Comparison of ENCODE assay signal across 9 mouse cellular contexts in genomic region chr6:137649528-137649927, GRCm38 (mm10). TPM values are rescaled to one million over a fixed set of nuclear protein-coding genes. Genes with fewer than 3 reads are reported as not detected.
A peak's percentile ranks its signal among the peaks of the same experiment; 100 is the strongest.
DNase-seq lines count a peak whose midpoint lies in the region; ATAC-seq and TF ChIP-seq lines count a peak whose summit lies in the region.
"Had no signal": no experiment of that assay in that cellular context is flagged by ENCODE, and none has a peak within 500 bp of the region (broad histone marks: within the 10 kb centered on the region; RNA-seq: fewer than 3 reads in every experiment).

No protein-coding gene starts in this region.

- intact Hi-C loops in heart, postnatal 36 days (cut with DNase I): loop anchor here (1.0 to 2.0 kb wide), 3 partner anchors 73 to 194 kb away; no protein-coding TSS in a partner anchor
- intact Hi-C loops in gastrocnemius, postnatal 36 days (cut with DNase I): no loop called here

- H3K4me2 ChIP-seq in heart, embryonic 14.5 days (ENCODE audit: low read length): peak overlapping the region; percentile 95
- peak overlapping the region; percentile 94 for H3K4me2 ChIP-seq in heart, postnatal 0 days (ENCODE audit: low read depth, low read length)

- TF ChIP-seq EP300 in heart, postnatal 0 days (IDR thresholded peaks at IDR 0.05; ENCODE audit: low read depth): no peak

- no peak overlapping the region for H3K27ac ChIP-seq in heart, embryonic 14.5 days (replicated peaks in 1 of 2; ENCODE audit: control insufficient read depth in 1 of 2, insufficient read depth in 1 of 2, low read depth in 2 of 2, low read length in 2 of 2)
- H3K27ac ChIP-seq in brown adipose tissue, adult 24 weeks (replicated peaks; ENCODE audit: low read depth, low read length): no peak overlapping the region
- no peak overlapping the region for H3K27ac ChIP-seq in heart, postnatal 0 days (ENCODE audit: low read depth)
- H3K27ac ChIP-seq in midbrain, embryonic 10.5 days (replicated peaks): peak overlapping the region; percentile 80

- H3K4me3 ChIP-seq in heart, embryonic 14.5 days (ENCODE audit: control insufficient read depth in 1 of 2, insufficient read depth in 1 of 2, low read depth in 1 of 2, low read length in 2 of 2): peak overlapping the region; percentile 86 to 87
- peak overlapping the region; percentile 76 for H3K4me3 ChIP-seq in brown adipose tissue, adult 24 weeks (ENCODE audit: insufficient read depth, low read depth, low read length)
- peak overlapping the region; percentile 97 for H3K4me3 ChIP-seq in heart, postnatal 0 days (ENCODE audit: low read depth, low read length)
- H3K4me3 ChIP-seq in midbrain, embryonic 10.5 days: peak overlapping the region; percentile 80

- 0 out of 2 replicates have a peak, but pooled peaks cover 3% of the 10 kb centered on the region for H3K9me3 ChIP-seq in heart, embryonic 14.5 days (ENCODE audit: control insufficient read depth, low read length)
- H3K9me3 ChIP-seq in heart, postnatal 0 days (replicated peaks; ENCODE audit: control insufficient read depth, low read length): peaks cover 4% of the 10 kb centered on the region; the same call in 1 of the 2 replicates
- no peaks in the 10 kb centered on the region for H3K9me3 ChIP-seq in midbrain, embryonic 10.5 days (replicated peaks)

- DNase-seq in heart, postnatal 36 days: no peak
- no peak for DNase-seq in heart, postnatal 0 days (ENCODE audit: low spot score)
- DNase-seq in midbrain, embryonic 10.5 days (ENCODE audit: low spot score): no peak
- DNase-seq in adrenal gland, postnatal 14 days: no peak
- DNase-seq in gastrocnemius, postnatal 36 days: no peak
- DNase-seq in adrenal gland, adult 18-20 months (ENCODE audit: low spot score in 2 of 2): no peak

- no peak for TF ChIP-seq CTCF in heart, postnatal 0 days (IDR thresholded peaks at IDR 0.05; ENCODE audit: low read depth)

- peaks cover 0 to 8% of the 10 kb centered on the region in 2 experiments; a peak in 1 of 4 replicates for H3K4me1 ChIP-seq in heart, embryonic 14.5 days (ENCODE audit: control insufficient read depth in 2 of 2, insufficient read depth in 2 of 2, low read length in 2 of 2)
- H3K4me1 ChIP-seq in brown adipose tissue, adult 24 weeks (ENCODE audit: control insufficient read depth, insufficient read depth, insufficient read length, low read length): no peaks in the 10 kb centered on the region
- H3K4me1 ChIP-seq in heart, postnatal 0 days (ENCODE audit: control insufficient read depth, insufficient read depth): no peaks in the 10 kb centered on the region
- H3K4me1 ChIP-seq in midbrain, embryonic 10.5 days: peaks cover 25% of the 10 kb centered on the region

- peak overlapping the region; percentile 88 for H3K9ac ChIP-seq in heart, embryonic 14.5 days (ENCODE audit: low read length)
- no peak overlapping the region for H3K9ac ChIP-seq in heart, postnatal 0 days (replicated peaks; ENCODE audit: low read depth, low read length)

- H3K36me3 ChIP-seq in heart, embryonic 14.5 days (ENCODE audit: control insufficient read depth, insufficient read depth, low read length): no peaks in the 10 kb centered on the region
- no peaks in the 10 kb centered on the region for H3K36me3 ChIP-seq in heart, postnatal 0 days (replicated peaks; ENCODE audit: control insufficient read depth, insufficient read depth, low read length)
- H3K36me3 ChIP-seq in midbrain, embryonic 10.5 days: no peaks in the 10 kb centered on the region
- H3K36me3 ChIP-seq: G1E had no signal

- 0 out of 2 replicates have a peak, but pooled peaks have one; percentile 44 for ATAC-seq in heart, embryonic 14.5 days (ENCODE audit: insufficient number of reproducible peaks, insufficient read depth, low FRiP score, low read depth)
- no peak; the same call in 1 of the 2 replicates for ATAC-seq in heart, postnatal 0 days (ENCODE audit: insufficient read depth, low read depth)

- no peaks in the 10 kb centered on the region for H3K27me3 ChIP-seq in heart, embryonic 14.5 days (ENCODE audit: control insufficient read depth, insufficient read depth, low read length)
- no peaks in the 10 kb centered on the region for H3K27me3 ChIP-seq in heart, postnatal 0 days (ENCODE audit: control insufficient read depth, insufficient read depth, low read length)
- peaks cover 34% of the 10 kb centered on the region for H3K27me3 ChIP-seq in midbrain, embryonic 10.5 days (ENCODE audit: low read depth, poor library complexity, severe bottlenecking)

- WGBS in heart, embryonic 14.5 days: 17% methylated on average over 7 of the region's 7 CpGs
- WGBS in heart, postnatal 0 days: 30% methylated on average over 4 of the region's 7 CpGs
- 26% methylated on average over 6 of the region's 7 CpGs for WGBS in midbrain, embryonic 10.5 days

RNA-seq across cellular contexts. Expression of gene Eps8, which starts 5.1 kb away (rescaled TPM):
- polyA plus RNA-seq in heart, embryonic 14.5 days (2014; fragmentation: Nextera tagmentation; extraction: Ambion mirVana): 33.1 and 33.9 TPM in 2 replicates
- total RNA-seq in heart, postnatal 36 days (2021): 10 to 100 TPM; 12.8 to 14.1 TPM
- polyA plus RNA-seq in brown adipose tissue, adult 24 weeks (2012; ENCODE audit: insufficient read depth, insufficient read length, missing spikeins): 6.2 and 7.0 TPM in 2 replicates
- total RNA-seq in heart, postnatal 0 days (2014; rRNA removed; ENCODE audit: low replicate concordance): 12.5 and 24.4 TPM in 2 replicates
- 15.1 and 16.9 TPM in 2 replicates for polyA plus RNA-seq in heart, postnatal 0 days (2015; fragmentation: Nextera tagmentation; extraction: Ambion mirVana)
- polyA plus RNA-seq in midbrain, embryonic 10.5 days (2016; fragmentation: Nextera tagmentation; extraction: Ambion mirVana): 5.5 and 7.1 TPM in 2 replicates
- 23.4 and 24.5 TPM in 2 replicates for total RNA-seq in adrenal gland, postnatal 14 days (2021)
- total RNA-seq in gastrocnemius, postnatal 36 days (2021): 1 to 10 TPM; 4.5 to 4.6 TPM
- total RNA-seq in adrenal gland, adult 18-20 months (2021): 10 to 100 TPM; 19.5 to 20.9 TPM
- polyA plus RNA-seq: G1E had no signal
